Mouse (Mus musculus) mesoderm, embryonic 11.5 days (tissue): ENCODE results near the gene Tmem266.

Experiments
- DNase-seq: peaks from one replicate; pipeline ENCODE4 v3.0.0-alpha.2; 2012; ENCODE audit warnings: low read depth, low spot score

The Tmem266 gene

DNA sequence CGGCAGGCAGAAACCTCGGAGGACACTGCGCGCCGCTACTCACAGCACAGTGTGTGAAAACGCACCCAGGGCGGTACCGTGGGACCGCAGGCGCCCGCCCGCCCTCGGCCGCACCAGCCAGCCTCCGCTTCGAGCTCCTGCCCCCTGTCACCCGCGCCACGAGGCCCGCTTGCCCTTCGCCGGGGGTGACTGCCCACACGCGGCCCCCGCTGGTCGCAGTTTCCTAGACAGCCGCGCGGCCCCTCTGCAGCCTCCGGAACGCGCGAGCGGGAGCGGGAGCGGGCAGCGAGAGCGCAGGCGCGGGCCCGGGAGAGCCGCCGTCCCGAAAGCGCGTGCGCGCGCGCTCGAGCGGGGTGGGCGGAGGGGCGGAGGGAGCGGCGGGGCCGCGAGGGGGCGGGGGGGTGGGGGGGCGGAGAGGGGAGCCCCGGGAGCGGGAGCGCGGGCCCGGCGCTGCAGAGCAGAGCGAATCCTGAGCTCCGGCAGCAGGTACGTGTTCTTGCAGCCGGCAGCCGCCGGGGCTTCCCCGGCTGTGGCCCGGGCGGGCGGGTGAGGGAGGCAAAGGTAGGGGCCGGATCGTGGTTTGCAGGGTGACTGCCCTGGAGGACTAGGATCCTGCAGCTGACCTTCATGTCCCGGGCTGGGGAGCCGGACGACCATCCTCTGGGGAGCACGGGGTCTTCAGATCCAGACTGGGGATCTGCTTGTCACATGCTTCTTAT lies at the start of gene Tmem266, which contains the start of gene Nrg4:
Gene Tmem266, plus strand, starts transcription at position 399 of the 719 bp plus-strand sequence.
Gene Nrg4, minus strand, starts transcription at position 330 of the 719 bp plus-strand sequence.
- DNase-seq, result peak; percentile 85

DNA sequence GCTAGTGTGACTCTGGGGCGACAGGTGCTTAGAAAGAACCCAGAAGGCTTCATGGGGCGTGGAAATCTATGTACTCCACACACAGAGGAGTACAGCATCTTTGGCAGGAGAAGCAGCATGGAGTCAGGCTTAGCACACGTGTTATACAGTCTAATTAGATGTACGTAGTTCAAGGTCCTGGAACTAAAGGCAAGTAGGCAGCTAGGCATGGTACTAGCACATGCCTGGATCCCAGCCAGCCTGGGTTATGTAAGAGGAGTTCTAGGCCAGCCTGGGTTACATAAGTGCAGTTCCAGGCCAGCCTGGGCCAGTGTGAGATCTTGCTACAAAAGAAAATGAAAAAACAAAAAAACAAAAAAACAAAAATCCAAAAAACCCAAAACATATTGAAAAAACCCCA lies 49.2 kb upstream of the Tmem266 start:
- no peak for DNase-seq

DNA sequence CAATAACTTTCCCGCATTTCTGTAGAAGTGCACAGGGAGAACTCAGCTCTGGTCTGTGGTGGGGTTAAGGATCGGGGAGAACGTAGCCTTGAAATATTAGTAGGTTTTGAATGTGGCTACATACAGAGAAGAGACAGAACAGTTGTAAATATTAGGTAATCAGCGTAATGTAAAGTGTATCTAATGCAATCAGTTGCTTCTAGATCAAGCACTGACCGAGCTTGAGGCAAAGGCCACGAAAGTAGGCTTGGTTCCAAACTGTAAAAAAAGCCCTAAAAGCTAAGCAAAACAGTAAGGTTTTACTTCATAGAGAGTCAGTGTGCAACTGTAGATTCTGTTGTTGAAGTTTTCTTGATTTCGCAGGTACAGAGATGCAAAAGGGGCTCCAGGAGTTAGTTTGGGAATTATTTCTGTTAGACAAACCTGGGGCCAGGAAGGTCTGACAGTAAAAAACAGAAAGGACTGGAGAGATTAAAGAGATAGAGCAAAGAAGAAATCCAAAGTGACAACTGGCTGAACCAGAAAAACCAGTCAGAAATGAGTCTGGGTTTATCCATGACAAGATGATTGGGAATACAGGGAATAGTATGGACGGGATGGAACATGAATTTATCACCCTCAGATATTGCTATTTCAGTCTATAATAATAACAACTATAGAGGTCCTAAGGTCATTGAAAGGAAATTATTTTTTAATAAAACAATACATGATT lies 47.4 kb upstream of the Tmem266 start:
- no peak for DNase-seq

DNA sequence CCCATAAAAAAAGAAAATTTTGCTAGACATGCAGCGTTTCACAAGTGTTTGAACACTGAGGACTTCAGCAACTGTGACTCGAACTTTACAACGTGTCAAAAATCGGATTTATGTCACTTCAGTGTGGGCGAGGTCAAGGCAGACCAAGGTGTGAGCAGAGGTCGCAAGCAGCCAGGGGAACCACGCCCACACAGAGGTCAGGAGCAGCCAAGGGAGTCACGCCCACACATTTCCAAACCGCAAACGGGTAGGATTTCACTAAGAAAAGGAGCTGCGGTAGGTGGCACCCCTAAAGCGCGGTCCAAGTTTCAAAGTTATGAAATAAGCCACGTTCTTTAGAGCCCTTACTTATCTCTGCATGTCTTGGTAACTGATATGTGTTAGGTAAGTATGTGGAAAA lies 43.2 kb upstream of the Tmem266 start:
- peak; percentile 48 for DNase-seq

DNA sequence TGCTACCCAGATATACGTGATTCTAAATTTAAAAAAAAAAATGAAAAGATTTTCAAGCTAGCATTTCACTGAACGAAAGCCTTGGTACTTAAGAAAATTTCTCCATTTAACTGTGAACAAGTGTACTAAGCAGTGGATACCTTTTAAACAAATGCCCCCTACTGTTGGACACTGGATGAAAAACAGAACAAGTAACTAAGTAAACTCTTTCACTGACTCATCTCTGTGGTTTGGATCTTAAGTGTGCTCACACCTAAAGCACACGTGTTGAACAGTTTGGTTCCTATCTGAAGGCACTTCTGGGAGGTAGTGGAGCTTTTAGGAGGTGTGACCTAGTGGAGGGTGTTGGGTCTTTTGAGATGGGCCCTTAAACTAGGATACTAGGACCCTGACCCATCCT lies 41.5 kb upstream of the Tmem266 start:
- no peak for DNase-seq

DNA sequence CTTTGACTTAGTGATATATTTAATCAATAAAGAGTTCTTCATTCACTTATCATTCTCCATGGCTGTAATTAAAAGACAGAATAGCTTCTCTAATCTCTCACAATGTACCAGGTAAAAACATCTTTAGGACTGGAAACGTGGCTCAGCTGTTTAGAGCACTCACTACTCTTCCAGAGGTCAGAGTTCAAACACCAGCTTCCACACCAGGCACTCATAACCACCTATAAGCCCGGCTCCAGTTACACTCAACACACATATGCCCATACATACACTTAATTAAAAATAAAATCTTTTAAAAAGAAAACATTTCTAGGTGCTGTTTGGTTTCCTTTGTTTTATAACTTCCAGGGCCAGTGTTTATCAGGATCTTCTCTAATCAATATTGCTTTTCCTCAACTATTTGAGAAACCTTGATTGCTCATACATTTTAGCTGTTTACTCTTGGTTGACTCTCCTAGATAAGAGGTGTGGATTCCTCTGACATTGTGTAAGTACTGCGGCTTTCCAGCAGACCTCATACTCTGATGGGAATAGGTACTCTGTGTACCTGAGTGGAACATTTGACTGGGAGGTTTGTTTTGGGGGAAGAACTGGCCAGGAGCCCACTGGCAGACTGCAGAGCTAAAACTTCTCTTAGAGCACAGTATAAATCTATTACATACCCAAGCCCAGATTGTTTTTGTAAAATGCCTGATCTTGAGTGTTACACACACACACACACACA lies 37.1 kb upstream of the Tmem266 start:
- DNase-seq, result no peak

DNA sequence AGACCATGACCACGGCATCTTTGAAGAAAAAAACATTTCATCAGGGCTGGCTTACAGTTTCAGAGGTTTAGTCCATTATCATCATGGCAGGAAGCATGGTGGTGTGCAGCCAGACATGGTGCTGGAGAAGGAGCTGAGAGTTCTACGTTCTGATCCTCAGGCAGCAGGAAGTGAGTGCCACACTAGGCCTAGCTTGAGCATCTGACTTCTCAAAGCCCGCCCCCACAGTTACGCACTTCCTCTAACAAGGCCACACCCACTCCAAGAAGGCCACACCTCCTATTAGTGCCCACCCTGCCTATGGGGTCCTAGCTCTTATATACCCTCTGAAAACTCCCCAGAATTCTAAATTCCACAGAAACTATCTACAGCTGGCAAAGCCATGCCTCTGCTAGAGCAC lies 34.7 kb upstream of the Tmem266 start:
- no peak for DNase-seq

DNA sequence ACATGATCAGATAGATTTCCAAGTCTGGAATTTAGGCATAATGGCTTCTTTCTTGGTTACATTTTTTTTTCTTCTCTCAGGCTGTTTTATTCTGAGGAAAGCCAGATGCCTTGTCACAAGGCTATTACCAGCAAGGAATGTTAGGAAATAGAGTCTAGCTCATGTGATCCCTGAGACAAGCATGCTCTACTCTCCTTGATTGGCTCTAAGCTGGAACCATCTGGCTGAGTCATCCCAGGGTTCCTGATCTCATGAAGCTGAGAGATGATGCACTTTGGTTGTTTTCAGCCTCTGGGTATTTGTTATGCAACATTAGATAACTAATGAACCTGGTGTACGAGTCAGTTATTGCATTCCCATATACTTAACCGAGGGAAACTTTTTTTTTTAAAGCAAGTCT lies 30.5 kb upstream of the Tmem266 start:
- DNase-seq, result no peak

DNA sequence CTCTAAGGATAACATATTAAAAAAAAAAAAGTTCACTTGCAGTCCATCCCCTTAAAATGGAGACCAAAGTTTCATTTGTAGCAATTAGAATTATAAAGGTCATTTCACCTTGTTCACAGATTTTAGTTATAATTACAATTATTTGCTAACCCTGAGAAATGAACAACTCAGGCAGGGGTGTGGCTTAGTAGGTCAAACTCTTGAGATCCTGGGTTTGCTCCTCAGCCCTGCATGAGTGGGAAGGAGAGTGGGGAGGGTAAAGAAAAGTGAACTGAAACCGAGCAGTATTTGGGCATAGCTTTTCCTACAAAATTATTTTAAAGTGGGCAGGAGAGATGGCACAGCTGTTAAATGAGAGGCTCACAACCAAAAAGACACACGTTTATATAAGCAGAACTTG lies 19.6 kb upstream of the Tmem266 start:
- DNase-seq, result no peak

DNA sequence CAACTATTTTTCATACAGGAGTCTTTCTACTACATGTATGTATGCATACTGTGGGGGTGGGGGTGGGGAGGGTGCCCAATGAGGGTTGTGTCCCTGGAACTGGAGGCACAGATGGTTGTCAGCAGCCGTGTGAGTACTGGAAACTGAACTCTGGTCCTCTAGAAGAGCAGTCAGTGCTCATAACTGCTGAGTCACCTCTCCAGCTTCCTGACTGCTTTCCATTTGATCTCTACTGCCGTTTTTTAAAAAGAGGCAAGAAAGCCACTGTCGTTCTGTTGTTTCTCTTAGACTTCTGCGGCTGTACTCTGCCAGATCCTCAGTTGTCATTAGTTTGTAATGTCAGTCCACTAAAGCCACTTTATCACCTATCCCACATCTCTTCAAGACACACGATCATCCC lies 19.2 kb upstream of the Tmem266 start:
- no peak for DNase-seq

DNA sequence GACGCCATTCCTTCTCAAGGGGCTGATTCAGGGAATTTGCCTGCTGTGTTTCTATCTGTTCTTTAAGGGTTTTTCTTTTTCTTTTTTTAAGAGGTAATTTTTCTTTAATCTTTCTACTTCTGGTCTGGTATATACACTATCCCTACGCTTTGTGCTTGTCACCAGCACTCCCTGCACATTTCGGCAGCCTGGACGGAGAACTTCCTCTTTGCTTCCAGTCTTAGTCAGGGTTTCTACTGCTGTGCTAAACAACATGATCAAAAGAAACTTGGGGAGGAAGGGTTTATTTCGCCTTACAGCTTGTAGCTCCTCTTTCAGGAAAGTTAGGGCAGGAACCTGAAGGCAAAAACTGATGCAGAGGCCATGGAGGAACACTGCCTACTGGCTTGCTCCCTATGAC lies 18.3 kb upstream of the Tmem266 start:
- no peak for DNase-seq

DNA sequence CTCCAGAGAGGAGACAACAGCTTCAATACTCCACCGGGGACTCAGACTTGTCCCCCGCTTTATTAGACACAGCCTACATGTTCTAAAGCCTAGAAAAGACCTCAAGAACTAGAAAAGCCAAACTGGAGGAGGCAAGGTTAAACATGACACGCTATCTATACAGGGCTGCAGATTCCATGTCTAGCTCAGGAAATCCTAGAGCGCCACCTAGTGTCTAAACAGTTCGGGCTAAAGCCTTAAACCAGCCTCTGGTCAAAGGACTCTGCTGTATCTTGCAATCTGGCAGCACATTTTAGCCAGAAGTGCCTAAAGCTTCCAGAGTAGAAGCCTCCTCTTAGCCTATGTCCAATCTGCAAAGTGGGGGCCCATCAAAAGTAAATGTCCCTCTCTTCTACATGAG lies 15.2 kb upstream of the Tmem266 start:
- DNase-seq, result peak; percentile 86

DNA sequence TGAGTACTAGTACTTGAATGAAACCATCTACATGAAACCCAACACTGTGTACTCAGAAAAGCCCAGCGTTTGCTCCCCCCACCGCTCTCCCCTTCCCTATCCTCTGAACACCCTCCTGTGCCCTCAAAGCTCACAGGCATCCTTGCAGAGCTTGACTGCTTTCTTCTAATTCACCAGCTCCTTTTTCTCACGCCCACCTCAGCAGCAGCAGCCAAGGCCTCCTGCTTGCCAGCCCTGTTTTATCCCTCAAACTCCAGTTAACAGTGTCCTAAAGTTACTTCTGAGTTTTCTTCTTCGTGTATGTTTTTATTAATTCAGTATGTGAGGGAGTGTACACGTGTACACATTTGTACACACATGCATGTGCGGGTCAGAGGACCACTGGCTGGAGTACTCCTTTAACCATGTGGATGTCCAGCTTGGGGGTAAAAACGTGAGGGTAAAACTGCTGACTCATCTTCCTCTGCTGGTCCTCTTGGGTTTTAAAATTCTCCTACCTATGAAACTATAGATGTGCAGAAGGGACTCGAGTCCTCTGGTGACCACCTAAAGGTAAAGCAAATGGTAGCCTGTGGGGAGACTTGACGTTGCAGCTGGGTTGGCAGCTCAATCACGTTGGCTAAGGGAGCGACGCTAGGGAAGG lies 13.0 kb upstream of the Tmem266 start:
- no peak for DNase-seq

DNA sequence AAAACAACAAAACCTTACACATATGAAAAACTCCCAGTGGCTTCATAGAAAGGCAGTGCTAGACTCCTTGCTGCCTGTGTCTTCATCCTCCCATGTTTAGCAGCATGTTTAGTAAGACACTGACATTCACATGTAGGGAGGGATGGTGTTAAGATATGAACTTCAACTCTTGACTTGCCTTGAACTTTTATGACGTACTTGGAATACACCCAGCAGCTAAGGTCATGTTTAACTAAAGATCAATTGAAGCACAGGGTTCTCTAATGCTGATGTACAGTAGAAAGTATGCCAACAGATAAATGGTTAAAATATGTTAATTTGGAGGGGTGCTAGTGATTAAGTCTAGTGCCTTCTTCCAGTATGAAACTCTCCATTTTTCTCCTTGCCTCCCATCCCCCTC lies 4.1 kb upstream of the Tmem266 start:
- no peak for DNase-seq

DNA sequence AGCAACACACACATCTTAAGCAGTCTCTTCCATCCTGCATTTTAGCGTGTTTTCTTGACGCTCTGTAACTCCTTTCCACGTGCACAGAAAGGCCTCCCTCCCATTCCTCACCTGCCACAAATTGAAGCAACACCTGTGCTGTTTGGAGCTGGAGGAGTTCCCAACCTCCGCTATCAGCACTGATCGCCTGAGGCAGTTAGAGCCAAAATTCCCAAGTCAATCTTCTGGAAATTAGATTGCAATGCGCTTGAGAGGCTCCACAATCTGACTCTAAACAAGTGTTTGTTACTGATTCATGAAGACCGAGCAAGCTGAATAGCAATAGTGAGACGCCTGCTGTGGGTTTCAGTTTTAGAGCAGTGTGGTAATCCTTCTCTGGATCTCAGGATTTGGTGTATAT lies 2.6 kb upstream of the Tmem266 start:
- no peak for DNase-seq

DNA sequence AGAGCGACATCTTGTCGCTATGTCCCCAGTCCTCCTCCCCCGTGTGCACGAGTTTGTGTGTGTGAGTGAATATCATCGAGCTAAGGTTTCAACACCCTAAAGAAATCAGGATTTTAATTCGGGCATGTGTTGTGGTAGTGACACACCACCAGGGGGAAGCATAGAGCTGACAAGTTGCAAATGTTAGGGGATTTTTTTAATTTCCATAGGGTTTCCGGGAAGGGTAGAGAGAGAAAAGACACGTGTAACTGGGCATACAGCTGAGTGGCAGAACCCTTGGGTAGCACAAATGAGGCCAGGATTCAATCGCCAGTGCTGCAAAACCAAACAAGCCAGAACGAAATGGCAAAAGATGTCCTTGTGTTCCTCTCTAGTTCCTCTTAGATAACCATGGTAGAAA lies 2.2 kb upstream of the Tmem266 start:
- DNase-seq, result no peak

DNA sequence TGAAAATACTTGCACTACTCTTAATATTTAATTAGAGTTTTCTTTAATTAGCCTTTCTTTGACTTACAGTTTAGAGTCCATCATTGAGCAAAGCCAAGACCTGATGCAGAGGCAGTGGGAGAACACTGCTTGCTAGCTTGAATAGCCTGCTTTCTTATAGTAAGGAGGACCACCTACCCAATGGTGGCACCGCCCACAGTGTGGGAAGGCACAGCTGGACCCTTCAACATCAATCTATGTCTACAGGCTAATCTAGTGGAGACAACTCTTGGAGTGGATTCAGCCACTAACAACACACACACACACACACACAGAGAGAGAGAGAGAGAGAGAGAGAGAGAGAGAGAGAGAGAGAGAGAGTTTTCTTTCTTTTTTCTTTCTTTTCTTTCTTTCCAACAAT lies 1.7 kb upstream of the Tmem266 start:
- DNase-seq, result peak; percentile 26

DNA sequence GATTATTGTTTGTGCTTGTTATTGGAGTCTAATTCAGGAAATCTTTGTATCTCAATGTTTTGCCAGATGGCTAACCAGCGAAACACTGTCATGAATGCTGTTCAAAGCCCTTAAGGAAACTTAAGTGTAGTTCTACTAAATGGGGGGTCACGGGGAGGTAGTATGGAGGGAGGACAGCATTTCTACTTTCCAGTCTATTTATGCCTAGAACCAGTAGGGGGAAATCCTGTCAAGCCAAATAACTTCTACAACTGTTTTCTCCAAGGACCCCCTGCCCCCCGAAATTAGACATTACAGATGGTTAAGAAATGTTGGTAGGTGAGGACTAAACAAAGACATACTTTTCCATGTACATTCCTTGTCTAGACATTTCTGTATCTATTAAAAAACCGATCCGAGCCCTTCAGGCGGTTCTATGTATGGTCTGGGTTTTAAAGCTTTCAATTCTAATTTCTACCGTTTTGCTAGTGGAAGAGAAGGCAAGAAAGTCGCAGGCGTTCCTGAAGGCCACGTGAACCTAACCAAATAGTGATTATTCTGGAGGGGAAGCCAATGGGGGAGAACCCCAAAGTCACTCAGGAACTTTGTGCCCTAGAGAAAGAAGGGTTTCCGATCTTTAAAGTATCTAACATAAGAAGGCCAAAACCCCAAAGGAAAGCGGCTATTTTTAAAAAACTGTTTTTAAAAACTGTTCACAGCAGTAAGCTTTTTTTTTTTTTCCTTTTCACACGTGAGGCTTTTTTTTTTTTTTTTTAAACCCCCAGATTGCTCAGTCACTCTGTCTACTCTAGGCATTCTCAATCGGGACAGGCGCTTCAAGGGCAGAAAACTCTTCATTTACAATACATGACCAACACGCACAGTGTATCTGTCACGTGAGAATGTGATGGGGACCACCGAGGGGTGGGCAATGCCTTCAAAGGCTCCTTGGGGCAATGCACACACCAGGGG lies 874 bp upstream of the Tmem266 start:
- DNase-seq, result no peak

DNA sequence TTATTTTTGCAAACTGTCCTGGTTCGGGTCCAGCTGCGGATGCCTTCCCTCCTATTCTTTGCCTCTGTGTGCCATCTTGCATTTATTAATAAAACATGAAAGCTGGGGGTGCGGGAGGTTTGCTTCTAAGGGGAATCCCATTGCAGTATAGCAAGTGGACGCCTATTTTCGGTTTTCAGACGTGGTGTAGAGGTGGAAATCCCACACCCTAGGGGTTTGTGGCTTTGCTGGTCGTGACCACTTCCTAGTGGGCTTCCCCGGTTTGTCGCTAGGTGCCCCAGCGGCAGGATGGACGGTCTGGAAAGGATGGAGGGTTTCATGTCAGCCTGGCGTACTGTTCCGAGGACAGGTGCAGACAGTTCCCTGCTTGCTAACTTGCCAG lies 512 bp downstream of the Tmem266 start:
- peak; percentile 39 for DNase-seq

DNA sequence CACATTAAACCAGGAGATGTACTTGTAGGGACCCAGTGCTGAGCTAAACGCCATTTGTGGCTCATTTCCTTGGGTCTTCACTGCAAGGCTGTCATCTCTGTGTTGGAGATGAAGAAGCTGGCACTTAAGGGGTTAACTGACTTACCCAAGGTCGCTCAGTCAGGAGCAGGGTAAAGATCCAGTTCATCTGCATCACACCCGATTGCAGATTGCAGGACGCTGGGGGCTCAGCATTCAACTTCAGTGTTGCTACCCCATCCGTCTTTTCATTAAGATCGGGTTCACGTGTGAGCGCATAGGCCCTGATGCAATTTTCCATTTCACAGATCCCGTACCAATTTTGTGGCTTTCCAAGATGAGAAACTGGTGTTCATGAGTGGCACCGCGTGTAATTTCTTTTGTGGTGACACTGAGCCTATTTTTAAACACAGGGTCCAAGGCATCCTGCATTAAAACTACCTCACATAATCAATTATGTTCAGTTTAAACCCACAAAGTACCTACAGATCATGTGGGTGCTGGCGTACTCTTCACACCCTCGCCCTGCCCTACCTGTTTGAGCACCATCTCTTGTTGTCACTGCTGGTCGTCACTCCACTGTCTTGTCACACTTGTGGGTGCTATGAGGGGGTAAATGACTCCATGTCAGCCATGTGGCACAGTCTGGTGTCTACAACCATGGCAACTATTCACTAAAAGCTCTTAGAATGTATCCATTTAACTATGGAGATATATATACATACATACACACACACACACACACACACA lies 1.6 kb downstream of the Tmem266 start:
- DNase-seq, result no peak
